Mouse (Mus musculus) G1E (cell line): ENCODE results near the gene Trip11. TPM values are rescaled to one million over a fixed set of nuclear protein-coding genes. Genes with fewer than 3 reads are reported as not detected.

Experiments
- ATAC-seq: 2 replicates; pipeline ENCODE4 v1.8.0; 2016; ENCODE audit warnings: mild to moderate bottlenecking; ENCODE audit not compliant: insufficient number of reproducible peaks, poor library complexity, low FRiP score, severe bottlenecking; ENCODE audit errors: extremely low read depth
- DNase-seq: peaks from one replicate; pipeline ENCODE4 v3.0.0; 2012; ENCODE audit warnings: low spot score
- H3K27me3 ChIP-seq: 2 replicates; pipeline ENCODE4 v1.6.1; 2012; ENCODE audit warnings: mild to moderate bottlenecking, low read length, inconsistent platforms; ENCODE audit not compliant: insufficient read depth
- H3K36me3 ChIP-seq: replicated peaks from 2 replicates; pipeline ENCODE3; 2012; ENCODE audit warnings: mild to moderate bottlenecking, inconsistent platforms
- H3K4me1 ChIP-seq: 2 replicates; pipeline ENCODE4 v1.6.1; 2012; ENCODE audit warnings: low read depth, low read length, inconsistent platforms, mixed read lengths; ENCODE audit not compliant: insufficient read depth
- H3K4me3 ChIP-seq: 2 replicates; pipeline ENCODE4 v1.5.1; 2012; ENCODE audit warnings: low read depth, mild to moderate bottlenecking, inconsistent platforms, low read length, moderate library complexity, mixed read lengths
- H3K9me3 ChIP-seq: replicated peaks from 2 replicates; pipeline ENCODE4 v1.6.1; 2012; ENCODE audit warnings: inconsistent platforms
- CTCF ChIP-seq: IDR thresholded peaks from 2 replicates; pipeline ENCODE4 v1.5.1; 2012; ENCODE audit warnings: low read depth, low read length, inconsistent platforms, mixed read lengths
- GATA1 ChIP-seq: IDR thresholded peaks from 2 replicates; pipeline ENCODE4 v1.6.1; 2012; ENCODE audit warnings: borderline replicate concordance, low read length, inconsistent platforms, mixed read lengths
- GATA2 ChIP-seq: IDR thresholded peaks from 2 replicates; pipeline ENCODE4 v1.6.1; 2012; ENCODE audit warnings: low read depth, low read length, inconsistent platforms, borderline replicate concordance
- POLR2AphosphoS5 ChIP-seq: IDR thresholded peaks from 2 replicates; pipeline ENCODE4 v1.6.1; 2012; ENCODE audit warnings: low read depth, low read length, inconsistent platforms; ENCODE audit not compliant: insufficient replicate concordance
- TAL1 ChIP-seq: conservative IDR thresholded peaks from 2 replicates; pipeline ENCODE4 v1.6.1; 2012; ENCODE audit warnings: low read depth, low read length, inconsistent platforms, mixed read lengths
- polyA plus RNA-seq: library from polyadenylated mRNA; stranded (reverse); fragments of >175 nt; gene quantifications from 2 replicates; pipeline ENCODE4 v1.2.3, GENCODE M21; 2012
- total RNA-seq, 2 experiments: library from RNA; stranded (forward) in 1 of 2; stranded (reverse) in 1 of 2; fragments of 200-1000 nt in 1 of 2; fragments of >200 nt in 1 of 2; fragmentation: Nextera tagmentation in 1 of 2; gene quantifications; 2 replicates each; pipeline ENCODE4 v1.2.3; 2014 to 2017

Gene Trip11
- total and polyA plus RNA-seq, 3 experiments, result 3.6 to 77.1 (median 45.7) TPM

GRCm38 (mm10) chr12:101889351-101889750 is 23.7 kb downstream of the Trip11 start:
- Histone ChIP-seq H3K4me1 (no peaks in the 10 kb centered on the region), H3K9me3 (no peaks in the 10 kb centered on the region), H3K27me3 (no peaks in the 10 kb centered on the region), H3K4me3 (no peak overlapping the region), H3K36me3 (peaks cover 89% of the 10 kb centered on the region)
- ATAC-seq (no peak), DNase-seq (no peak)
- no peak for TF ChIP-seq GATA2

- peaks cover 91% of the 10 kb centered on the region for H3K36me3 ChIP-seq
- ATAC-seq, result no peak
- no peak for DNase-seq
- no peaks in the 10 kb centered on the region for H3K4me1 ChIP-seq
- no peak overlapping the region for H3K4me3 ChIP-seq
- H3K27me3 ChIP-seq, result no peaks in the 10 kb centered on the region
- H3K9me3 ChIP-seq, result no peaks in the 10 kb centered on the region
- no peak for TF ChIP-seq TAL1
- no peak for TF ChIP-seq POLR2AphosphoS5
- no peak for TF ChIP-seq GATA1
- no peak for TF ChIP-seq CTCF
- no peak for TF ChIP-seq GATA2
Observed at GRCm38 (mm10) chr12:101888312-101888711, 24.8 kb downstream of the Trip11 start.

GRCm38 (mm10) chr12:101884926-101885325 is 28.1 kb downstream of the Trip11 start:
- ATAC-seq, result no peak
- peaks cover 86% of the 10 kb centered on the region for H3K36me3 ChIP-seq
- TF ChIP-seq TAL1, result no peak
- no peak for TF ChIP-seq GATA1
- no peak for TF ChIP-seq GATA2
- no peak for TF ChIP-seq POLR2AphosphoS5
- TF ChIP-seq CTCF, result no peak

GRCm38 (mm10) chr12:101876374-101876773 is 36.7 kb downstream of the Trip11 start:
- Histone ChIP-seq H3K9me3 (no peaks in the 10 kb centered on the region), H3K27me3 (no peaks in the 10 kb centered on the region), H3K36me3 (peaks cover 84% of the 10 kb centered on the region), H3K4me3 (no peak overlapping the region), H3K4me1 (0 out of 2 replicates have a peak, but pooled peaks cover 5% of the 10 kb centered on the region)
- TF ChIP-seq GATA1, result no peak
- ATAC-seq, result no peak
- DNase-seq, result no peak

More at GRCm38 (mm10) chr12:101884926-101885325, 28.1 kb downstream of the Trip11 start:
- no peak for DNase-seq
- Histone ChIP-seq H3K4me3 (no peak overlapping the region), H3K27me3 (no peaks in the 10 kb centered on the region), H3K4me1 (0 out of 2 replicates have a peak, but pooled peaks cover 3% of the 10 kb centered on the region), H3K9me3 (no peaks in the 10 kb centered on the region)

- H3K36me3 ChIP-seq, result peaks cover 83% of the 10 kb centered on the region
- DNase-seq (peak; percentile 10), ATAC-seq (no peak)
- H3K27me3 ChIP-seq, result no peaks in the 10 kb centered on the region
- TF ChIP-seq TAL1 (no peak), GATA1 (no peak), GATA2 (no peak), POLR2AphosphoS5 (no peak)
- no peak overlapping the region for H3K4me3 ChIP-seq
- no peaks in the 10 kb centered on the region for H3K9me3 ChIP-seq
- 0 out of 2 replicates have a peak, but pooled peaks cover 1% of the 10 kb centered on the region for H3K4me1 ChIP-seq
Observed at GRCm38 (mm10) chr12:101875107-101875506, 38.0 kb downstream of the Trip11 start.

- no peaks in the 10 kb centered on the region for H3K27me3 ChIP-seq
- no peak overlapping the region for H3K4me3 ChIP-seq
- peaks cover 65% of the 10 kb centered on the region for H3K36me3 ChIP-seq
- no peak for DNase-seq
- H3K4me1 ChIP-seq, result peaks cover under 1% of the 10 kb centered on the region; the same call in 1 of the 2 replicates
- ATAC-seq, result no peak
- TF ChIP-seq TAL1, result no peak
- TF ChIP-seq CTCF, result no peak
- TF ChIP-seq GATA2, result no peak
- no peak for TF ChIP-seq POLR2AphosphoS5
- TF ChIP-seq GATA1, result no peak
- H3K9me3 ChIP-seq, result no peaks in the 10 kb centered on the region
Observed at GRCm38 (mm10) chr12:101862286-101862964, 50.6 kb downstream of the Trip11 start.

GRCm38 (mm10) chr12:101860256-101860655 is 52.8 kb downstream of the Trip11 start:
- peaks cover 2% of the 10 kb centered on the region; the same call in 1 of the 2 replicates for H3K4me1 ChIP-seq
- TF ChIP-seq GATA1, result no peak
- TF ChIP-seq POLR2AphosphoS5, result no peak
- no peak for TF ChIP-seq TAL1
- TF ChIP-seq GATA2, result no peak
- no peak for TF ChIP-seq CTCF
- no peak for ATAC-seq
- no peak overlapping the region for H3K4me3 ChIP-seq
- no peaks in the 10 kb centered on the region for H3K27me3 ChIP-seq
- no peaks in the 10 kb centered on the region for H3K9me3 ChIP-seq
- peaks cover 64% of the 10 kb centered on the region for H3K36me3 ChIP-seq
- no peak for DNase-seq
